Mouse (Mus musculus) kidney, adult 2 months (tissue): ENCODE results near the gene Abr. TPM values are rescaled to one million over a fixed set of nuclear protein-coding genes. Genes with fewer than 3 reads are reported as not detected.

Source experiments
- DNase-seq: peaks from one replicate; pipeline ENCODE4 v3.0.0; 2021
- H3K27ac ChIP-seq: fragments of 200-500 bp; 2 replicates; pipeline ENCODE4 v1.5.1; 2012; ENCODE audit warnings: low read depth, low read length, control low read depth, inconsistent platforms; ENCODE audit not compliant: insufficient read depth
- H3K27me3 ChIP-seq: fragments of 200-500 bp; replicated peaks from 2 replicates; pipeline ENCODE4 v1.6.1; 2012; ENCODE audit warnings: mild to moderate bottlenecking, moderate library complexity, low read length, inconsistent platforms; ENCODE audit not compliant: control insufficient read depth, insufficient read depth
- H3K36me3 ChIP-seq: fragments of 200-500 bp; 2 replicates; pipeline ENCODE4 v1.6.1; 2012; ENCODE audit warnings: mild to moderate bottlenecking, moderate library complexity, low read length, inconsistent platforms; ENCODE audit not compliant: control insufficient read depth, insufficient read depth
- H3K4me1 ChIP-seq: fragments of 200-500 bp; 2 replicates; pipeline ENCODE4 v1.6.1; 2011; ENCODE audit warnings: low read length; ENCODE audit not compliant: control insufficient read depth, insufficient read depth
- H3K4me3 ChIP-seq: fragments of 200-500 bp; 2 replicates; pipeline ENCODE4 v1.5.1; 2011; ENCODE audit warnings: mild to moderate bottlenecking, low read depth, low read length, control low read depth; ENCODE audit not compliant: insufficient read depth
- CTCF ChIP-seq: fragments of 200-500 bp; conservative IDR thresholded peaks from 2 replicates; pipeline ENCODE4 v1.5.1; 2011; ENCODE audit warnings: low read depth, mild to moderate bottlenecking, control low read depth, low read length, moderate library complexity, mixed read lengths; ENCODE audit not compliant: insufficient read depth, insufficient read length
- POLR2A ChIP-seq: fragments of 200-500 bp; IDR thresholded peaks from one replicate; pipeline ENCODE4 v1.6.1; 2011; ENCODE audit warnings: low read depth, low read length, control low read depth
- WGBS: fragments of 180-500 bp; shearing (Covaris S2); methylation state at CpG from one replicate; pipeline ENCODE4 v1.1.7; 2018; 5-methylcytosine and 5-hydroxymethylcytosine counted together
- polyA plus RNA-seq: library from polyadenylated mRNA; depleted of rRNA; stranded (reverse); fragments of >200 nt; gene quantifications from 2 replicates; pipeline ENCODE4 v1.2.3, GENCODE M21; 2012

Gene Abr
- polyA plus RNA-seq, 1 experiment: 33.2 TPM

DNA sequence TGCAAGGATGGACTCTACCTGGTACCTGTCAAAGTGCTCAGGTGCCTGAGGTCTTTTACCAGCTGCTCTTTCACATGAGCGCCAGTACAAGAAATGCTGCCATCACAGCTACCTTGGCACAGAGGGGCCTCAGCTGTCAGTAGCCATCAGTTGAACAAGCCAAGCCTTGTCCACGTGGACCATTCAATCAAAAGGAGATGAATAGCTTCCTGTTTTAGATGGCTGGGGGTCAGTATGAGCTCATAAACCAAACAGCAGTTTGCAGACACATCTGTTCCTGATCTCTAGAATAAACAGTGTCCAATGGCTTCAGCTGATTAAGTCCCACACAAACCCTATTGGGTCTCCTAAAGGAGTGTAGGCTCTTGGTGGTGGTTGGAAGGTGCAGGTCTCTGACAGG lies 206.1 kb downstream of the Abr start:
- Histone ChIP-seq H3K4me1 (no peaks in the 10 kb centered on the region), H3K27me3 (no peaks in the 10 kb centered on the region), H3K4me3 (no peak overlapping the region), H3K27ac (no peak overlapping the region), H3K36me3 (no peaks in the 10 kb centered on the region; the same call in 1 of the 2 replicates)
- WGBS: 60% methylated on average over 2 of the region's 2 CpGs
- no peak for DNase-seq
- TF ChIP-seq POLR2A (no peak), CTCF (no peak)

DNA sequence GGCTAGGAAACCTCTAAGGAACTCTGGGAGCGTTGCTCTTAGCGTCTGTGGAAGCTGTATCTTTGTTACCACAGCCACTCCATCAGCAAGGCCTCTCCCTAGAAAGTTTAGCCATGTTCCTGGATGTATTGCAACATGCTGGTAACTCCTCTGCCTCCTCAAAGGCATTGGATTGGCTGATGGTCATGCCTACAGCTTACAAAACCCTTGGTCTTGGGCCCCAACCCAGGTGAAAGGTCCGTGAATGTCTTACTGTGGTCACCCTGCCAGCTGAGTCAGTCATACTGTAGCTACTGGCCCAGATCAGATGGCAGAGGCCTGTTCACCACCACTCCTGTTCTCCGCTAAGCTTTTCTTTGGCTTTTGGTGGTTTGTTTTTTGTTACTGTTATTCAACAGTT lies 207.1 kb downstream of the Abr start:
- peak; percentile 24 for DNase-seq
- Histone ChIP-seq H3K4me1 (no peaks in the 10 kb centered on the region), H3K27ac (no peak overlapping the region), H3K36me3 (no peaks in the 10 kb centered on the region; the same call in 1 of the 2 replicates), H3K4me3 (no peak overlapping the region), H3K27me3 (no peaks in the 10 kb centered on the region)
- WGBS: 85% methylated on average over 4 of the region's 4 CpGs
- TF ChIP-seq POLR2A: no peak
- no peak for TF ChIP-seq CTCF

DNA sequence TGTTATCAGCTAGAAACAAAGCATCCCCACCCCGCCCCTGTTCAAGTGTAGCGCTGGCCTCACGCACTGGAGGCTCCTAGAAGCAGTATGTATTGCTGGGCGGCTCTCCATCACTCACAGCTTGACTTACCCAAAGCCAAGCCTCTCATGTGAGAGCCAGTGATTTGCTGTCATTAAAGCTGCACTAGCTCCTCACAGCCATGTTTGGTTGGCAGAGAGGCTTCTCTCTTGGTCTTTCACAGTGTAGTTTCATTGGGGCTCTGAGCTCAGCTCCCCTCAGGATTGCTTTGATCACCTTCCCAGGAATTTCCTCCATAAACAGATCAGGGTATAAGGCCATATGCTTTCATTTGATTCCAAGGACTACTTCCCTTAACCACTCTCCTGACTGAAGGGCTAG lies 208.9 kb downstream of the Abr start:
- Histone ChIP-seq H3K36me3 (no peaks in the 10 kb centered on the region; the same call in 1 of the 2 replicates), H3K27ac (no peak overlapping the region), H3K4me1 (no peaks in the 10 kb centered on the region), H3K4me3 (no peak overlapping the region), H3K27me3 (no peaks in the 10 kb centered on the region)
- 87% methylated on average over 4 of the region's 4 CpGs for WGBS
- no peak for DNase-seq
- TF ChIP-seq POLR2A: no peak
- no peak for TF ChIP-seq CTCF

DNA sequence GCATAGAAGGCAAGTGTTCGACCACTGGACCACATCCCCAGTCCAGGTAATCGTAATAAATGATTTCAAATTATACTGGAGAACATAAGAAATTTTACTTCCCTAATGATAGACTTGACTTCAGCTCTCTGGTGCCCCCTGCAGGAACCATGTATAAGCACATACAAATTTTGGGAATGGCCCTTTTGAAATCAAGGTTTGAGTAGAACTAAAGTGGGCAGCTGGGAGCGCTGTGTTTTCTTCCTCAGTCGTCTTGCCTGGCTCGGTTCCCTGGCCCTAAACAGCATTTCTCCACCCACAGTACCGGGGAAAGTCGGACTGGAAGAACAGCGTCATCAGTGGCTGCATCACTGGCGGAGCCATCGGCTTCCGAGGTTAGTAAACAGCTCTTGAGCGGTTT lies 211.3 kb downstream of the Abr start:
- Histone ChIP-seq H3K4me1 (no peaks in the 10 kb centered on the region), H3K4me3 (no peak overlapping the region), H3K36me3 (no peaks in the 10 kb centered on the region; the same call in 1 of the 2 replicates), H3K27me3 (no peaks in the 10 kb centered on the region), H3K27ac (no peak overlapping the region)
- 67% methylated on average over 12 of the region's 12 CpGs for WGBS
- peak; percentile 52 for DNase-seq
- TF ChIP-seq CTCF: peak; percentile 44
- TF ChIP-seq POLR2A: no peak

DNA sequence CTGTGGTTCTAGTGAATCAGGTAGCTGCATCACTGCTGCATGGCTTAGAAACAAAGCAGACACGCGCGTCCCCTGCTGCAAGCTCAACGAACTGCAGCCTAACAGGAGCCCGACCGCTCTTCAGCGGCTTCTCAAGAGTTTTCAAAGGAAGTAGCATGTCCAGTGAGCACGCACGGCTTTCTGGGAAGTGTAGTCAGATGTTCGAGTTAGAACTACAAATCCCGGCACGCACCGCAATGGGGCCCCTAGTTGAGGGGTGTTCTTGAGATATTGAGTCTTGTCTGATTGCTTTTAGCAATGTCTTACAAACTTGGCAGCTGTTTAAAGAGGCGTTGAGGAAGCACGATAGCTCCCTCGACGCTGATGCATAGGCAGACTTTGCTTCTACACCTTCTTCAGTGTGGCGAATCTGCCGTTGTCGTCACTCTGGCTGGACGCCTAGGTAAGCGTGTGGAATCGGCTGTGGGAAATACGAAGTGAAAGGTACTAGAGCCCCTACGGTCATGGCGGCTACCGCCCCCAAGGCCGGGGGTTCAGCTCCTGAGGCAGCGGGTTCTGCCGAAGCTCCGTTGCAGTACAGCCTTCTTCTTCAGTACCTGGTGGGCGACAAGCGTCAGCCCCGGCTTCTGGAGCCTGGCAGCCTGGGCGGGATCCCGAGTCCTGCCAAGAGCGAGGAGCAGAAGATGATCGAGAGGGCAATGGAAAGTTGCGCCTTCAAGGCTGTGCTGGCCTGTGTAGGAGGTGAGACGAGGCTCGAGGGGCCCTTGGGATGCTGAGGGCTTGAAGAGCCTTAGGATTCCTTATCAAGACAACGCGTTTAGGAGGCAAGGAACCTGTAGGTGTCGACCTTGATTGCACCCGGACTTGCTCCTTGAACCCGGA lies 215.2 kb downstream of the Abr start, which contains the start of gene Timm22:
Gene Timm22 (plus strand): TSS at position 251 of the 882 bp plus-strand sequence.
- H3K36me3 ChIP-seq: no peaks in the 10 kb centered on the region; the same call in 1 of the 2 replicates
- H3K27ac ChIP-seq: peak within 1 kb of the TSS; percentile 84
- under 1% methylated on average over 46 of the region's 46 CpGs for WGBS
- H3K4me1 ChIP-seq: no peaks in the 10 kb centered on the region
- DNase-seq: peak; percentile 98
- TF ChIP-seq POLR2A (peak; percentile 31), CTCF (peak; percentile 100; the same call in 1 of the 2 replicates)
- peak within 1 kb of the TSS; percentile 67 for H3K4me3 ChIP-seq
- no peaks in the 10 kb centered on the region for H3K27me3 ChIP-seq

DNA sequence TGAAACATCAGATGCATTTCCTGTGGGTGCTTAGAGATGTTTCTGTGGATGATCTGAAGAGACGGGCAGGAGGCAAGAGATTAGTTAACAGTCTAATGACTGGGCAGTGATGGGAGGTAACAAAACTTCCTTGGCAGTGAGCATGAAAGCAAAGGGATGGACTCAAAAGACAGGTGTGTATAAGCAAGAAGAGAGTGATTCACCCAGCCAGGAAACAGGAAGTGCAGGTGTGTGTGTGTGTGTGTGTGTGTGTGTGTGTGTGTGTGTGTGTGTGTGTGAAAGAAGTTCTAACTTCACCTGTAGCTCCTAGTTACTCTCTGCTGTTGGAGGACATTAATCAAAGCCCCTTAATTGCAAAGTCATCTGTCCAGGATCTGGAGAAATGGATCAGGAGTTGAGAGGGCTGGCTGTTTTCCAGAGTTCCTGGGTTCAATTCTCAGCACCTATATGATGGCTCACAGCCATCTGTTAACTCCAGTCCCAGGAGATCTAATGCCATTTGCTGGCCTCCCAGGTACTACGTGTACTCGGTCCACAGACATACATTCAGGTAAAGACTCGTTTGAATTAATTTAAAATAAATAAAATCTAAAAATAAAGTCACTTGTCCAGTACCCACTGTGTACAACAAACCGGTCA lies 216.4 kb downstream of the Abr start:
- TF ChIP-seq POLR2A: no peak
- no peak for TF ChIP-seq CTCF
- 77% methylated on average over 5 of the region's 5 CpGs for WGBS
- DNase-seq: no peak
- Histone ChIP-seq H3K27ac (no peak overlapping the region), H3K36me3 (no peaks in the 10 kb centered on the region), H3K4me1 (no peaks in the 10 kb centered on the region), H3K4me3 (no peak overlapping the region), H3K27me3 (no peaks in the 10 kb centered on the region)

DNA sequence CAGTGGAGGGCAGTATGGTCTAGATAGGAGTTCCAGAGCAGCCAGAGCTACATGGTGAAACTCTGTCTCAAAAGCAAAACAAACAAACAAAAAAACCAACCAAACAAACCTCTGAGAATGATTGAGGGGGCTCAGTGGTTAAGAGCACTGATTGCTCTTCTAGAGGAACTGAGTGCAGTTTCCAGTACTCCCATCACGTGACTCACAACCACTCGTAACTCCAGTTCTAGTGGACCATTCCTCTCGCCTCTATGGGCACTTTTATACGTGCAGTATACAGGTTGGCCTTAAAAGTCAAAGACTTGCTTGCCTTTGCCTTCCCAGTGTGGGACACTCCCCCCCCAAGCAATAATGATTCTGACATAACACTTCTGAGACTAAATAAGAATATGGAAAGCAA lies 217.0 kb downstream of the Abr start:
- H3K27ac ChIP-seq: no peak overlapping the region
- H3K4me3 ChIP-seq: no peak overlapping the region
- 63% methylated on average over 4 of the region's 4 CpGs for WGBS
- no peaks in the 10 kb centered on the region for H3K36me3 ChIP-seq
- no peaks in the 10 kb centered on the region for H3K4me1 ChIP-seq
- TF ChIP-seq CTCF: no peak
- TF ChIP-seq POLR2A: no peak
- no peaks in the 10 kb centered on the region for H3K27me3 ChIP-seq
- no peak for DNase-seq
